Mouse (Mus musculus): ENCODE data around the gene Dtnbp1.

- TF ChIP-seq NRF1 (IDR thresholded peaks at IDR 0.05; ENCODE audit: insufficient read depth, low read depth, low read length, poor library complexity, severe bottlenecking) (no peak), EP300 (IDR thresholded peaks at IDR 0.05; ENCODE audit: low read depth in 1 of 2, low read length in 2 of 2) (no peak), CHD1 (IDR thresholded peaks at IDR 0.05; ENCODE audit: low read depth, low read length) (no peak), CTCF (IDR thresholded peaks at IDR 0.05 in 2 of 3, conservative IDR thresholded peaks at IDR 0.05 in 1 of 3; ENCODE audit: control insufficient read depth in 1 of 3, insufficient read depth in 1 of 3, low read depth in 2 of 3, low read length in 3 of 3, poor library complexity in 1 of 3, severe bottlenecking in 1 of 3) (no peak), UBTF (IDR thresholded peaks at IDR 0.05; ENCODE audit: borderline replicate concordance, insufficient read depth, low read depth, low read length) (no peak), GATA1 (IDR thresholded peaks at IDR 0.05; ENCODE audit: low read depth, low read length) (no peak), POLR2A (IDR thresholded peaks at IDR 0.05; ENCODE audit: control insufficient read depth in 1 of 2, insufficient read depth in 1 of 2, low read depth in 1 of 2, low read length in 2 of 2, poor library complexity in 1 of 2) (no peak), E2F4 (IDR thresholded peaks at IDR 0.05; ENCODE audit: borderline replicate concordance, low read depth, low read length) (no peak), RCOR1 (IDR thresholded peaks at IDR 0.05; ENCODE audit: low read depth, low read length) (no peak), USF1 (IDR thresholded peaks at IDR 0.05; ENCODE audit: low read depth, low read length) (no peak), USF2 (IDR thresholded peaks at IDR 0.05; ENCODE audit: borderline replicate concordance in 1 of 2, insufficient read depth in 1 of 2, low read depth in 1 of 2, low read length in 2 of 2) (no peak), POLR2AphosphoS5 (IDR thresholded peaks at IDR 0.05; ENCODE audit: borderline replicate concordance, low read depth, low read length) (no peak), MAX (IDR thresholded peaks at IDR 0.05; ENCODE audit: low read length) (no peak), TCF12 (IDR thresholded peaks at IDR 0.05; ENCODE audit: low read depth, low read length) (no peak)
These were observed 109.9 kb downstream of the Dtnbp1 start for GRCm38 (mm10) chr13:44891813-44892730.
